Mouse (Mus musculus) ES-Bruce4 (cell line): Measurements from ENCODE around the gene Ldlrad3. TPM values are rescaled to one million over a fixed set of nuclear protein-coding genes. Genes with fewer than 3 reads are reported as not detected.

ENCODE experiments used
- H3K27ac ChIP-seq: 2 replicates; pipeline ENCODE4 v1.5.1; 2012; ENCODE audit warnings: low read length, inconsistent platforms; ENCODE audit not compliant: insufficient read depth
- H3K27me3 ChIP-seq: 2 replicates; pipeline ENCODE4 v1.6.1; 2012; ENCODE audit warnings: mild to moderate bottlenecking, low read length, inconsistent platforms; ENCODE audit not compliant: control insufficient read depth, poor library complexity, insufficient read depth, severe bottlenecking
- H3K36me3 ChIP-seq: 2 replicates; pipeline ENCODE4 v1.6.1; 2012; ENCODE audit warnings: inconsistent platforms, mild to moderate bottlenecking, low read length, moderate library complexity; ENCODE audit not compliant: control insufficient read depth, poor library complexity, insufficient read depth, severe bottlenecking
- H3K4me1 ChIP-seq: one replicate; pipeline ENCODE4 v1.8.1; 2011; ENCODE audit warnings: low read length; ENCODE audit not compliant: control insufficient read depth, insufficient read depth
- H3K4me3 ChIP-seq: 2 replicates; pipeline ENCODE4 v1.5.1; 2011; ENCODE audit warnings: low read depth, mild to moderate bottlenecking, low read length
- H3K9ac ChIP-seq: 2 replicates; pipeline ENCODE4 v1.6.1; 2012; ENCODE audit warnings: low read depth, mild to moderate bottlenecking, inconsistent platforms; ENCODE audit not compliant: poor library complexity, severe bottlenecking
- H3K9me3 ChIP-seq: replicated peaks from 2 replicates; pipeline ENCODE4 v1.6.1; 2012; ENCODE audit warnings: mild to moderate bottlenecking, low read length, inconsistent platforms; ENCODE audit not compliant: control insufficient read depth, poor library complexity, insufficient read depth, severe bottlenecking
- CTCF ChIP-seq: IDR thresholded peaks from one replicate; pipeline ENCODE4 v1.8.1; 2011; ENCODE audit warnings: low read depth, low read length
- EP300 ChIP-seq: IDR thresholded peaks from 2 replicates; pipeline ENCODE4 v1.6.1; 2011; ENCODE audit warnings: low read depth, low read length; ENCODE audit not compliant: insufficient read depth
- POLR2A ChIP-seq: IDR thresholded peaks from one replicate; pipeline ENCODE4 v1.8.1; 2011; ENCODE audit warnings: low read length; ENCODE audit not compliant: insufficient read depth
- polyA plus RNA-seq: library from polyadenylated mRNA; stranded (reverse); fragments of >200 nt; gene quantifications from 2 replicates; pipeline ENCODE4 v1.2.4, GENCODE M21; 2011; ENCODE audit warnings: low read depth; ENCODE audit not compliant: missing spikeins, insufficient read depth, insufficient read length

The Ldlrad3 gene
- polyA plus RNA-seq, 1 experiment = 15.7 TPM

DNA sequence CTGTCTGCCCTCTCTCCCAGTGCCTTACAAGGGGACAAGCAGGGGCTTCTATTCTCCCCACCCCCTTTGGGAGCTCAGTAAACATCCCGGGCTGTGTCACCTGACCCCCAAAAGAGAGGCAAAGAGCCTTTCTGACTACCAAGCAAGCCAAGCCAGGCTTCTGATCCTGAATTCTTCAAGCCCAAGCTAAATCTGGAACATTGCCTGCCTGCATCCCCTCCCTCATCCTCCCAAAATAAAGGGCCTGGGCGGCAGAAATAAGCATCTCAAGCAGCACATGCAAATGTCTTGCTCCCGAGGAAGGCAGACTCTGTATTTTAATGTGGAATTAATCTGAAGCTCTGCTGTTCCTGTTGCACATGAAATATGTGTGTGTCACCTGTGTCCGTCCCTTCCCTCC is 85.7 kb downstream of the Ldlrad3 start:
- no peak overlapping the region for H3K27ac ChIP-seq
- H3K9ac ChIP-seq = no peak overlapping the region
- H3K4me1 ChIP-seq = no peaks in the 10 kb centered on the region
- TF ChIP-seq CTCF (no peak), POLR2A (no peak), EP300 (no peak)
- H3K9me3 ChIP-seq = no peaks in the 10 kb centered on the region
- no peaks in the 10 kb centered on the region for H3K36me3 ChIP-seq
- no peaks in the 10 kb centered on the region for H3K27me3 ChIP-seq
- no peak overlapping the region for H3K4me3 ChIP-seq

DNA sequence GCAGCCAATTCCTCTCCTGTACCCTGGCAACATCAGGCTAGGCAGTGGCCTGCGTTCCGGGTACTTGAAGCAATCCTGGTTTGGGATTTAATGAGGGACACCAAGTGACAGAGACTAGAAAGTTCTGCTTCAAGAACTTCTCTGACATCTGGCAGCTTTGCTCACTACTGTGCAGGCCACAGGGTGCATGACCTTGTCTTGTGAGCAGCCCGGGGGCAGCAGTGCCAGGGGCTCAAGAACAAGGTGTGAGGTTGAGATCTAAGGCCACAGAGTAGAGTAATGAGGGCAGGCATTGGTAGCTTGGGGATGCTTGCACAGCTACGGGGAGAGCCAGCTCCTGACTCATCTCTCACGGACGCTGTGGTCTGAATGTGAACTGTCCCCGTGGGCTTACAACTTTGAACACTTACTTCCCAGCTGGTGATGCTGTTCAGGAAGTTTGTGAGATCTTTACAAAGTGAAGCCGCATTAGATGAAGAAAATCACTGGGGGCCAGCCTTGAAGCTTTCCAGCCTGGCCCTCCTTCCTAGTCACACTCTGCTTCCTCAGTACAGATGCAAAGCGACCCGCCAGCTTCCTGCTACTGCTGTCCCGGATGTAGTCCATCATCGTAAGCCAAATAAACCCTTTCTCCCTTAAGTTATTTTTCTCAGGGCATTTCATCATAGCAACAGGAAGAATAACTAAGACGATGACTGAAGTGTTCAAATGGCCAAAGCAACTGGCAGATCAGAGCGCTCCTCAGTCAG is 86.3 kb downstream of the Ldlrad3 start:
- no peak for TF ChIP-seq EP300
- no peak overlapping the region for H3K4me3 ChIP-seq
- H3K9ac ChIP-seq = no peak overlapping the region
- H3K4me1 ChIP-seq = no peaks in the 10 kb centered on the region
- no peaks in the 10 kb centered on the region for H3K9me3 ChIP-seq
- no peaks in the 10 kb centered on the region for H3K36me3 ChIP-seq
- no peaks in the 10 kb centered on the region for H3K27me3 ChIP-seq
- H3K27ac ChIP-seq = no peak overlapping the region

DNA sequence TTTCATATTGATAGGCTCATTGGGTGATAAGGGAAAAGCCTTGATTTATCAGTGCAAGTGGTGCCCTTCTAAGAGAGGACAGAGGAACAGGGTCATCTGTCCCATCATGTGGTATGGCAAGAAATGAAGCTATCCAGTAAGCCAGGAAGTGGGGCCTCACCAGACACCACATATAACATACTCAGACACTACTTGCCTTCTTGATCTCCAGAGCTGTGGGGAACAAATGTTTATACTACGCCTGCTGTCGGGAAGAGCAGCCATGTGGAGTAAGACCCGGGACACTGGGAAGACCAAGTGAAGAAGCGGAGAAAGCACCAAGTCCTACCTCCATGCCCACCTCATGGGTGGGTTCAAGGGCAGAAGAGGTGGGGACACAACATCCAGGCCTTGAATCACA is 86.9 kb downstream of the Ldlrad3 start:
- Histone ChIP-seq H3K9ac (no peak overlapping the region), H3K9me3 (no peaks in the 10 kb centered on the region), H3K4me1 (no peaks in the 10 kb centered on the region), H3K4me3 (no peak overlapping the region), H3K36me3 (no peaks in the 10 kb centered on the region), H3K27ac (no peak overlapping the region), H3K27me3 (no peaks in the 10 kb centered on the region)
- TF ChIP-seq EP300 = no peak
- no peak for TF ChIP-seq CTCF
- TF ChIP-seq POLR2A = no peak

DNA sequence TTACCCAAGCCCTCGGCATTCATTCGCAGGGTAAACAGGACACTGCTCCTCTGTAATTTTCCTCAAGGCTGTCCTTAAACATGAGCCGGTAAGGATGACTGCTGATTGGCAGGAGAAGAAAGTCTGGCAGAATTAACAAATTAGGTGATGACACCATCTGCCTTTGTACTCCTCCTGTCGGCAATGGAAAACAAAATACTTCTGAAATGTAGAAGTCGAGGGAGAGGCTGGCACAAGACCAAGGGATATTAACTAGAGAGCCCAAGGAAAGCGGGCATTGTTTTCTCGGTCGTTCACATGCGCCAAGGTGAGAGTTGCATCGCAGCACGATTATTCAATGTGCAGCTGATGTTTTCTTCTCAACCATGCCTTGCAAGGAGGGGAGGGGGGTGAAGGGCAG is 91.4 kb downstream of the Ldlrad3 start:
- TF ChIP-seq EP300 (no peak), CTCF (no peak), POLR2A (no peak)
- no peak overlapping the region for H3K27ac ChIP-seq
- no peaks in the 10 kb centered on the region for H3K36me3 ChIP-seq
- no peaks in the 10 kb centered on the region for H3K4me1 ChIP-seq
- no peaks in the 10 kb centered on the region for H3K9me3 ChIP-seq
- no peak overlapping the region for H3K9ac ChIP-seq
- H3K4me3 ChIP-seq = no peak overlapping the region
- H3K27me3 ChIP-seq = no peaks in the 10 kb centered on the region

DNA sequence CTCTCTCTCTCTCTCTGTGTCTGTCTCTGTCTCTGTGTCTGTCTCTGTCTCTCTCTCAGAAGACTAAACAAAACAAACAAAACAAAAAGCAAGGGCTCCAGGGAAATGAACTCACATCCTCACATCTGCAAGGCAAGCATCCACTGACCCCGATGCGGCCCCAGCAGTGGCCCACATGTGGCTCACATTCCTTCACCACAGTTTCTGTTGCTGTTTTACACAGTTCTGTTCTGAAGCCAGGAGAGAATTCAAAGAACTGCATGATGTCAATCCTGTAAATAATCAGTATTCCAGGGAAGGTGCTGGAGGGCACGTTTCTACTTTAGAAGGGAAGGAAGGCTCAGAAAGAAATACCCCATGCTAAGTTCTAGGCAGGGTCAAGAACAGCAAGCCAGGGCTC is 91.9 kb downstream of the Ldlrad3 start:
- no peaks in the 10 kb centered on the region for H3K27me3 ChIP-seq
- no peaks in the 10 kb centered on the region for H3K4me1 ChIP-seq
- H3K36me3 ChIP-seq = no peaks in the 10 kb centered on the region
- no peak overlapping the region for H3K4me3 ChIP-seq
- TF ChIP-seq EP300 (no peak), CTCF (no peak), POLR2A (no peak)
- H3K9me3 ChIP-seq = no peaks in the 10 kb centered on the region
- H3K9ac ChIP-seq = no peak overlapping the region
- H3K27ac ChIP-seq = no peak overlapping the region

DNA sequence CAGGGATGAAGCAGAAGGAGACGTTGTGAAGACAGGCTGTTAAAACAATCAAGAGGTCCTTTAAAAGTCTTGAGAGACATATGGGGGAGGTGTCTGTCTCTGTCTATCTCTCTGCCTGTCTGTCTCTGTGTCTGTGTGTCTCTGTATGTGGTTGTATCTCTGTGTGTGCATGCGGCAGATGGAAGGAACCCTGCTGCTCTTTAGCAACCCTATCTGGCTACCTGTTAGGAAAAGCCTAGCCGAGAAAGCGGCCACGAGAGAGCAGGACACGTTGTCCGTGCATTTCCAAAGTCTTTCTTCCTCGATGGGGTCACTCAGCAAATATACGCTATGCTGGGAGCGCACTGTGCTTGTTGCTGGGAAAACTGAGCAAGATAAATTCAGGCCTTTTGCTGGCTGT is 93.6 kb downstream of the Ldlrad3 start:
- Histone ChIP-seq H3K4me1 (no peaks in the 10 kb centered on the region), H3K27ac (no peak overlapping the region), H3K27me3 (no peaks in the 10 kb centered on the region), H3K9me3 (no peaks in the 10 kb centered on the region), H3K9ac (no peak overlapping the region), H3K36me3 (no peaks in the 10 kb centered on the region), H3K4me3 (no peak overlapping the region)
- no peak for TF ChIP-seq POLR2A
- TF ChIP-seq CTCF = no peak
- no peak for TF ChIP-seq EP300
